Mouse (Mus musculus) frontal cortex, postnatal 36 days (tissue): ENCODE results near the gene Atg4b.
"Not testable (repeated sequence)": the region's sequence is repeated elsewhere in the genome, so short reads cannot be mapped to it uniquely, and the experiment has no call there.

Experiments
- DNase-seq, 2 experiments: peaks; one replicate each; pipeline ENCODE4 v3.0.0; 2022; ENCODE audit warnings: low spot score in 2 of 2

Atg4b gene

GRCm38 (mm10) chr1:93817823-93818532 lies 66.7 kb downstream of the Atg4b start:
- DNase-seq, result no peak

GRCm38 (mm10) chr1:93818722-93819121 lies 67.4 kb downstream of the Atg4b start:
- DNase-seq, result no peak

- no peak for DNase-seq
These were observed 72.6 kb downstream of the Atg4b start for GRCm38 (mm10) chr1:93823796-93824495.

- no peak for DNase-seq
These were observed 73.3 kb downstream of the Atg4b start, which contains the start of gene D2hgdh for GRCm38 (mm10) chr1:93824609-93825008. Gene D2hgdh (plus strand): TSS chr1:93824909.

- peak; percentile 96 to 98 for DNase-seq
These were observed 73.9 kb downstream of the Atg4b start for GRCm38 (mm10) chr1:93825105-93825674.

GRCm38 (mm10) chr1:93825771-93826539 lies 74.7 kb downstream of the Atg4b start:
- DNase-seq, result no peak

GRCm38 (mm10) chr1:93826540-93826835 lies 75.2 kb downstream of the Atg4b start:
- no peak for DNase-seq

- DNase-seq, result not testable (repeated sequence)
These were observed 81.6 kb downstream of the Atg4b start for GRCm38 (mm10) chr1:93832754-93833360.

GRCm38 (mm10) chr1:93834671-93835150 lies 83.4 kb downstream of the Atg4b start:
- DNase-seq, result no peak

GRCm38 (mm10) chr1:93835211-93835610 lies 83.9 kb downstream of the Atg4b start:
- no peak for DNase-seq

GRCm38 (mm10) chr1:93835876-93836531 lies 84.7 kb downstream of the Atg4b start:
- no peak for DNase-seq

- no peak for DNase-seq
These were observed 85.2 kb downstream of the Atg4b start for GRCm38 (mm10) chr1:93836532-93836913.

- no peak for DNase-seq
These were observed 86.0 kb downstream of the Atg4b start for GRCm38 (mm10) chr1:93837335-93837734.

- not testable (repeated sequence) for DNase-seq
These were observed 87.3 kb downstream of the Atg4b start for GRCm38 (mm10) chr1:93838569-93838968.
